Mouse (Mus musculus) brain, embryonic 14.5 days (tissue): ENCODE results near the gene Nek10. TPM values are rescaled to one million over a fixed set of nuclear protein-coding genes. Genes with fewer than 3 reads are reported as not detected.
"Not testable (repeated sequence)": the region's sequence is repeated elsewhere in the genome, so short reads cannot be mapped to it uniquely, and the experiment has no call there.

Experiments used
- DNase-seq: peaks from one replicate; pipeline ENCODE4 v3.0.0-alpha.2; 2011; ENCODE audit warnings: low read depth
- CTCF ChIP-seq: fragments of 200-500 bp; IDR thresholded peaks from 2 replicates; pipeline ENCODE4 v1.5.1; 2012; ENCODE audit warnings: inconsistent platforms, mild to moderate bottlenecking, moderate library complexity, borderline replicate concordance; ENCODE audit not compliant: insufficient read depth, insufficient read length; ENCODE audit errors: extremely low read depth
- POLR2A ChIP-seq: fragments of 200-500 bp; IDR thresholded peaks from 2 replicates; pipeline ENCODE4 v1.6.1; 2012; ENCODE audit warnings: mild to moderate bottlenecking, inconsistent platforms, borderline replicate concordance; ENCODE audit not compliant: poor library complexity, insufficient read depth, insufficient read length, severe bottlenecking; ENCODE audit errors: extremely low read depth
- polyA plus RNA-seq: library from polyadenylated mRNA; depleted of rRNA; stranded (reverse); fragments of >200 nt; gene quantifications from 2 replicates; pipeline ENCODE4 v1.2.3, GENCODE M21; 2012; rRNA removed

The Nek10 gene
- polyA plus RNA-seq, 1 experiment = 0.14 TPM

DNA sequence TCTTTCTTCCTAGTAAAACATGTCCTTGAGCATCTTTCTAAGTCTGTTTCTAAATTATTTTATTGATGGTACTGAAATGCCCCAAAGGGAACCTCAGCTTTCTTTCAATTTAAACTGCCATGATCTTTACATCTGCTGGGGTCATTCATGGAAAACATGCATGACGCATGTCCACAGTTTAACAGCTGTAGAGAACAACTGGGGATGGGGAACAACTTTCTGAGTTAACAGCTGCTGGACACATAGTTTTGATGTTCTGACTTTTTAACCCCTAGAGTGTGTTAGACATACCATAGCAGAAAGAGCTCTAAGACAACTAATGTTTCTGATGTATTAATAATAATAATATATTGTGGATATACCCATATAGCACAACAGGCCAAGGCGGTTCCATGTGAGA, 211.6 kb downstream of the Nek10 start:
- no peak for TF ChIP-seq POLR2A
- TF ChIP-seq CTCF = no peak

DNA sequence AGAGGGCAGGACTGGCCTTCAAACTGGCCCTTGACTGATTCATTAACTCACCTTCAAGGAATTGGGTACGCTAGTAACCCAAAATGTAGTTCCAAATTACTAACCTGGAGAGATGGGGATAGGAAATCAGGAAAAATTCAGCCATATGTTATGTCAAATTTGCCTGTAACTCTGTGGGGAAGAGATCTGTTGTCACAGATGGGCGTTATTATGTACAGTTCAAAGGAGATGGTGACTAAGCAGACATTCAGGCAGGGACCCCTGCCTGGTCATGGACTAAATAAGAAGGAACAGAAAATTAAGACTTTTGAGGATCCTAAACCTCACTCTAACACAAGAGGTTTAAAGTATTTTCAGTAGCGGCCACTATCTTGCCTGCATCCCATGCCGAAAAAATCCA, 227.4 kb downstream of the Nek10 start:
- DNase-seq = not testable (repeated sequence)

More for the DNA sequence above, 211.6 kb downstream of the Nek10 start:
- no peak for DNase-seq

DNA sequence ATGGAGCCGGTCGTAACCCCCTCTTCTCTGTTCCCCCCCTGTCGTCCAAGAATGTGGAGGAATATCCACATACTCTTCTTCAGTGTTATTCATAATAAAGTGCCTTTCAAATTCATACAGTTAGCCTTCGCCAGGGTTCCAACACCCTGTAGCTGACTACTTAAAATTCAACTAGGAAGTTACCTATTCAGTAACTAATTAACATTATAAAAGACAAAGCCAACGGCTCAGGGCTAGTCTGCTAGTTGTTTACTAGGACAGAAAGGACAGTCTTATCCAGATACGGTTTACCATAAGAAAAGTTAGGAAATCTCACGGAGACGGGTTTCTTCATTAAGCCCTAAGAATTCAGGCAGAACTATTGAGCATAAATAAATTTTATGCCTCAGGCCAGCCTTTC, 231.4 kb downstream of the Nek10 start:
- DNase-seq = not testable (repeated sequence)

DNA sequence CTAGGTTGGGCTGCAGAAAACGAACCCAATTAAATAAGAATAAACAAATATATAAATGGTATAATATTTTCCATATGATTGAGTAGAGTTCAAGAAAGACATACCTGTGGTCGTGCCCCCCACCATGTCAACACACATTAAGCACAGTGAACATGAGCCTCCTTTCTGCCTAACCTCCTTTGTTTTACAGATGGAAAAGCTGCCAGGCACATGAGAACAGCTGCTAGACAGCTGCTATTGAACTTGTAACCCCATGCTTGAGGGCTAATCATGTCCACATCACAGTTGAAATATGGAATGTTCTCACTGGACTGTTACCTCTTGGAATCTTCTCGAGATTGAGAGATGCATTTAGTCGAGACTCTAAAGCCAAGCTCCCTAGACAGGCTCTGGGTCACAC, 245.0 kb downstream of the Nek10 start:
- DNase-seq = no peak
- TF ChIP-seq POLR2A (no peak), CTCF (no peak)

DNA sequence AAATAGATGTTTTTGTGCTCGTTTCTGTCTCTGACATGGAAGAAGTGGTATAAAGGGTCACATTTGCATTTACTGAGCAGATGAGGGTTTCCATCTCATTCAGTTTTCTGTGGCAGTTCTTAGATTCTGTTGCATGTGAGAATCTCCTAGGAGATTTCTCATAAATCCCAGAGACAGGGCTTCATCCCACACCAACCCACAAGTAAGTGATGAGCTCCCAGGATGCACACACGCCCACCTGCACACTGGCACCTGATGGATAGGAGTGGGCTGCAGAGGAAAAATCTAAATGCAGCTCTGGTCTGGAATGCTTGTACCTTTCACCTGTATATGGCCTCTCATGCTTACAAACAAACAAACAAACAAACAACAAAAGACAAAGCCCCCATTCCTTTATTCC, 258.3 kb downstream of the Nek10 start:
- TF ChIP-seq POLR2A (no peak), CTCF (no peak)
- DNase-seq = no peak

Other genes with a start within 250 kb of the Nek10 start
- 32.9 and 33.6 TPM in 2 replicates for gene Slc4a7, start 101.1 kb upstream of the Nek10 start, polyA plus RNA-seq